Mouse (Mus musculus): ENCODE results near the gene Tnni3. TPM values are rescaled to one million over a fixed set of nuclear protein-coding genes. Genes with fewer than 3 reads are reported as not detected.

The Tnni3 gene
- total RNA-seq, 2 experiments from 2014 or later, result 5.2 to 6.0 TPM

DNA sequence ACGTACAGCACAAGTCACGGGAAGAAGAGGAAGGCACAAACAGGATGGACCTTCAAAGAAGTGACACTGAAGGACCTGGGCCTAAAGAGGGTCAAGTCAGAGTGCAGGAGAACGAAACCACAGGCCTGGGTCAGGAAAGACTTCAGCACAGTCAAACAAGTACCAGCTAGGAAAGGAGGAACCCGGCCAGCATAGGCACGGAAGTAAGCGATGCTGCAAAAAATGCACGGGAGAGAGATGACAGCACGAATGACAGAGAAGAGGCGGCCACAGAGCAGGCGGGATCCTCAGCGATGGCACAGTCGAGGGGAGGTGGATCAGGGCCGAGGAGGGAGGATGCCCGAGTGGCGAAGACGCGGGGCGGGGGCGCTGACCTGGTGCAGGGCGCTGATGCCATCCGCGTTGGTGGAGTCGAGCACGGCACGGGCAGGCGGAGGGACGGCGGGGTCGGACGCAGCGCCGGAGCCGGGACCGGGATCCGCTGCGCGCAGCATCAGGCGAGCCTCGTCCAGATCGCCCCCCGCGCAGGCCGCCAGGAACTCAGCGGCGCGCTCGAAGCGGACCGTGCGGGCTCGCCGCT lies 23.0 kb downstream of the Tnni3 start:
- ATAC-seq (replicated peaks; ENCODE audit: poor library complexity), result peak; percentile 17

DNA sequence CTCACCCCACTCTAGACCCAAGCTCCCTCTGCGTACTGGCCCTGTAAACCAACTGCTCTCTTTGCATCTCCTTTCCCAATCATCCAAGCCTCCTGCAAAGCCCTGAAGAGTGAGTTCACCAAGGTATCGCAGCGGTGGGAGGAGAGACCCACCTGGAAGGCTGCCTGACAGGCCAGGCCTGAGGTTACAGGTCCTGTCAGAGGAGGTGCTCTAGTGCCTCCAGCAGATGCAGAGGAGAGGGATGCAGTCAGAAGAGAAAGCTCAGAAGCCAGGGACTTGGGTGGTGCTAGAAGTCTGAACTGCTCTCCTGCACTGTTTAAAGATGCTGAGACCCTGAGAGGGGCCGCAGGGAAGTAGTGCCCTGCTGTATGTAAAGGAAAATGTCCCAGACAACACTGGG lies 25.0 kb downstream of the Tnni3 start:
- ATAC-seq (replicated peaks; ENCODE audit: poor library complexity), result no peak

- ATAC-seq (replicated peaks; ENCODE audit: poor library complexity), result no peak
Measured at GRCm38 (mm10) chr7:4498251-4498650, 25.8 kb downstream of the Tnni3 start.

DNA sequence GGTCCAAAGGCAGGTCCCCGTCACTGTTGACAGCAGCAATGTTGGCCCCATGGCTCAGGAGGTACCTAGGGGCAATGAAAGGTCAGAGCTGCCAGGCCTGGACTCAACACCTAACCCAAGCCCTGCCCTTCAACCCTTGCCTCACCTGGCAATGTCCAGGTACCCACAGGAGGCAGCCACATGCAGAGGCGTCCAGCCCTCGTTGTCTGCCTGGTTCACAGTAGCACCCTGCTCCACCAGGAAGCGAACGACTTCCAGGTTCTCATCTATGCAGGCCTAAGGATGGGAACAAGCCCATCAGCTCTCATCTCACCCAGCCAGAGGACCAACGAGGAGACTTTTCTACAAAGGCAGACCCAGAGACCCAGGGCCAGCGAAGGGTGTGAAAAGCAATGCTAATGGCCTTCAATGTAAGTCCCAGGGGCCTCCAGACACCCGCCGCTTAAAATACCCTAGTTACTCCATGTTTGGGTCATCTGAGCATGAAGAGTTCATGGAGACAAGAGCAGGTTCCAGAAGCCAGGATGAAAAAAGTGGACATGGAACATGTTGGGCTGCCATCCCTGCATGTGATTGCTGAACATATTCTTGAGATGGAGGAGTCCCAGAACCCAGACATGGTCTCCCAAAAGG lies 26.6 kb downstream of the Tnni3 start:
- no peak for ATAC-seq (replicated peaks; ENCODE audit: poor library complexity)

- no peak for ATAC-seq (replicated peaks; ENCODE audit: poor library complexity)
Measured at GRCm38 (mm10) chr7:4496468-4496867, 27.6 kb downstream of the Tnni3 start.

GRCm38 (mm10) chr7:4493991-4494390 lies 30.0 kb downstream of the Tnni3 start:
- peak; percentile 27 for ATAC-seq (replicated peaks; ENCODE audit: poor library complexity)

DNA sequence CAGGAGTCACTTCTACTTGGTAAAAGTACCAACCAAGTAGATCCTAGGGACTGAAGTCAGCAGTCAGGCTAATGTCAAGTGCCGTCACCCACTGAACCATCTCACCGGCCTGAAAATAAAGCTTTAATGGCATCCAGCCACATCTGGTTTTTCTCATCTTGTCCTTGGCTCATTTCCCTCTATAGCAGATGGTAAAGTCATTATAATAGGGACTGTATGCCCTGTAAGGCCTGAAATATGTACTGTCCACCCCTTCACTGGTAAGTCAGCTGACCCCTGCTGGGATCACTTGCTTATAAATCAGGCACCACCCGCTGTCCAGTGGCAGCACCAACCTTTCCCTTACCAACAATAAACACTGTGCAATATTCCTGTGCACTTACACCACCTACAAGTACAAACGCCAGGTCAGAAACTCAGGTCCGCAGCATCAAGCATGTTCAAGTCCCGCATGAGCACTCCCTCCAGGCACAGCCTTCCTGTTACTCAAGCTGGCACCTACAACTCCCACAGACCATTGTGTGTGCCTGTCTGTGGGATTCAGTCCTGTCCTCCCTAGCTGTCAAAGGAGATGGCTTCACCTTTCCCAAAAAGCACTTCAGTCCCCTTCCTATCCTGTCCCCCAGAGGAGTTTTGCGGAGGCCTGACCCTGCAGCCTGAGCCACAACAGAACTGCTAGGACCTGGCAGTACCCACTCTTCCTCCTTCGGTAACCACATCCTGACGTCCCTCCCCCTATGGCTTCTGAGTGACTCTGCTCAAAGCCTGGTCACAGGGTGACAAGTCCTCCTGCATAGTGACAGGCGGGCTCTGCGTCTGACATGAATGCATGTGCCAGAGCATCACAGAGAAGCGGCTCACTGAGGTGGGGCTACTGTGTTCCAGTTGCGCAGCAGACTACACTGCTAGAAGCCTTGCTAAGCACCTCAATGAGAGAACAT lies 31.5 kb downstream of the Tnni3 start:
- peak; percentile 92 for ATAC-seq (replicated peaks; ENCODE audit: poor library complexity)

DNA sequence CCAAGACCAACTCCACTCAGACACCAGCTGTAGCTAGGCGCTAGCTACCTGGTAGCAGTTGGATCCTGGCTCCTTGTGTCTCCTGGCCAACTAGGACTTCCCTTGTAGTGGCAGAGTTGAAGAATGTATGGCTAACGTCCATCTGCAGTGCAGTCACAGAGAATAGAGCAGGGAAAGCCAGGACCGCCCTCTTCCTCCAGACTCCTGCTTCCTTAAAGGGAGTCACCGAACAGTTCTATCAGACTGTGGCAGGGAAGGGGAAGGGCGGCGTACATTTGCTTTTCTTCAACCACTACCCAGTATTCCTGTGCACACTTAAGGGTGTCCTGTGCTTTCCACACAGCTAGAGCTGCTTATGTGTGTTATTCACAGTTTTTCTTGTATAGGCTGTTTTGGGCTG lies 32.7 kb downstream of the Tnni3 start:
- ATAC-seq (replicated peaks; ENCODE audit: poor library complexity), result 0 out of 2 replicates have a peak, but pooled peaks have one; percentile 18

DNA sequence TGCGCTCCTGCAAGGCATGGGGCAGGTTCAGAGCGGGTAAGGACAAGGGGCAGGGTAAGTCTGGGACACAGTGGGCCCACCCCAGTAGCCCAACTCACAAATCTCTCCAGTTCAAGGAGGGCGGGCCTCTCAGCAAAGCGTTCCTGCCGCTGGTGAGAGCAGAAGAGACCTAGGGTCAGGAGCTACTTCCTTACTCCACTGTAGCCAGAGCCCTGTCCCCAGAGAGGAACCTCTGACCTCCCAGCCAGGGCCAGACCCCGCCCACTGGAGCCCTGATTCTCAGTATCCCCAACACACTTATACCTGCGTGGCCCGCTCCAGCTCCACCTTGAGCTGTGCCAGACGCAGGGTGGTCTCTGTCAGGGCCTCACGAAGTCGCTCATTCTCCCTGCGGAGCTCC lies 41.7 kb downstream of the Tnni3 start:
- no peak for ATAC-seq (replicated peaks; ENCODE audit: poor library complexity)

DNA sequence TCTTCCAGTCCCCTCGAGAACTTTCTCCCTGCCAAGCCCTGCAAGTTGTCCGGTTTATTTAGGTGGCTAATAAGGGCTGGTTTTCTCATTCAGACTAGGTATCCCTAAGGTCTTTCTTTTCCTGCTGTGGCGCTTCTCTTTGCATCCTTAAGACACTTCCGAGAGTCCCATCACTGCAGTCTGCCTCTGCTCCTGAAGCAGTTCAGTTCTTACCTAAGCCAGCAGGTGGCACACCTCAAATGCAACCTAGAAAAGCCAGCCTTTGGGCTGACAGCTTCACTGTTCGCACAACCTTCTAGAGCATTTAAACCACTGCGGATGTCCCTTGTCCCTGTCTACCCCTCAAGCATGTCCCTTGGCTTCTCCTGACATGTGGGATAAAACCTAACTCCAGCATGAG lies 44.4 kb downstream of the Tnni3 start:
- peak; percentile 76 for ATAC-seq (replicated peaks; ENCODE audit: poor library complexity)

GRCm38 (mm10) chr7:4478796-4479291 lies 45.2 kb downstream of the Tnni3 start:
- no peak for ATAC-seq (replicated peaks; ENCODE audit: poor library complexity)

GRCm38 (mm10) chr7:4478021-4478795 lies 45.8 kb downstream of the Tnni3 start:
- peak; percentile 74 for ATAC-seq (replicated peaks; ENCODE audit: poor library complexity)

- ATAC-seq (replicated peaks; ENCODE audit: poor library complexity), result no peak
Measured at GRCm38 (mm10) chr7:4473940-4474339, 50.1 kb downstream of the Tnni3 start.

DNA sequence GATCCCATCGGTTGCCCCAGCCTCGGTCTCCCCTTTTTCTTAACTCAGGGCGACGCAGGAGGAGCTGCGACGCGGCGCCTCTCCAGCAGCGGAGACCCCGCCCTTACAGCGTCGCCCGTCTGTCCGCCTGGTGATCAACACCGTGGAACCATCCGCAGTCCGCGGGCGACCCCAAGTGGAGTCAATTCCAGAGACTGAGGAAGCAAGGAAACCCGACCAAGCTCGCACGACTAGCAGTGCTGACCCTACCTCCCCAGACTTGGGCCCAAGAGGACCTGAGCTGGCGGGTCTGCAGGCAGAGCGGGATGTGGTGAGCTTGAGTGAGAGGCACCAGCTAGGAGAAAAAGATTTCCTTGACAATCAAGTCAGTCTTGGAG lies 52.9 kb downstream of the Tnni3 start:
- peak; percentile 75 for ATAC-seq (replicated peaks; ENCODE audit: poor library complexity)

GRCm38 (mm10) chr7:4470275-4471178 lies 53.5 kb downstream of the Tnni3 start:
- ATAC-seq (replicated peaks; ENCODE audit: poor library complexity), result peak; percentile 49

Other genes starting within 250 kb of the Tnni3 start
- 0.51 and 0.79 TPM in 2 replicates for gene Ncr1, start 186.5 kb downstream of the Tnni3 start, total RNA-seq (2015)
- not detected in 2 replicates for gene Ncr1, start 186.5 kb downstream of the Tnni3 start, total RNA-seq (2017)
- gene Gp6, start 126.5 kb downstream of the Tnni3 start, total RNA-seq (2015), result not detected in 2 replicates
- not detected in 2 replicates for gene Gp6, start 126.5 kb downstream of the Tnni3 start, total RNA-seq (2017)
- gene Rdh13, start 78.6 kb downstream of the Tnni3 start, total RNA-seq (2015), result 3.3 and 4.7 TPM in 2 replicates
- gene Rdh13, start 78.6 kb downstream of the Tnni3 start, total RNA-seq (2017), result 16.1 and 32.6 TPM in 2 replicates
- gene Eps8l1, start 63.6 kb downstream of the Tnni3 start, total RNA-seq (2015), result 2.0 and 2.8 TPM in 2 replicates
- 1.6 and 5.1 TPM in 2 replicates for gene Eps8l1, start 63.6 kb downstream of the Tnni3 start, total RNA-seq (2017)
- gene Ppp1r12c, start 22.5 kb downstream of the Tnni3 start, total RNA-seq (2015), result 85.6 and 97.7 TPM in 2 replicates
- gene Ppp1r12c, start 22.5 kb downstream of the Tnni3 start, total RNA-seq (2017), result 106 and 112 TPM in 2 replicates
- gene Tnnt1, start 7.8 kb downstream of the Tnni3 start, total RNA-seq (2015), result 5.6 and 8.0 TPM in 2 replicates
- 16.5 and 17.4 TPM in 2 replicates for gene Tnnt1, start 7.8 kb downstream of the Tnni3 start, total RNA-seq (2017)
- gene Dnaaf3, start 8.2 kb upstream of the Tnni3 start, total RNA-seq (2015), result 0.59 and 0.95 TPM in 2 replicates
- 1.3 and 1.4 TPM in 2 replicates for gene Dnaaf3, start 8.2 kb upstream of the Tnni3 start, total RNA-seq (2017)
- not detected in 2 replicates for gene Syt5, start 23.3 kb upstream of the Tnni3 start, total RNA-seq (2015)
- gene Syt5, start 23.3 kb upstream of the Tnni3 start, total RNA-seq (2017), result not detected in 2 replicates
- gene Ptprh, start 79.8 kb upstream of the Tnni3 start, total RNA-seq (2015), result not detected in 2 replicates
- not detected in 2 replicates for gene Ptprh, start 79.8 kb upstream of the Tnni3 start, total RNA-seq (2017)
- gene Tmem86b, start 107.2 kb upstream of the Tnni3 start, total RNA-seq (2015), result 6.7 and 8.9 TPM in 2 replicates
- 15.2 and 22.4 TPM in 2 replicates for gene Tmem86b, start 107.2 kb upstream of the Tnni3 start, total RNA-seq (2017)
- 99.0 and 102 TPM in 2 replicates for gene Ppp6r1, start 134.8 kb upstream of the Tnni3 start, total RNA-seq (2015)
- 124 and 144 TPM in 2 replicates for gene Ppp6r1, start 134.8 kb upstream of the Tnni3 start, total RNA-seq (2017)
- gene Hspbp1, start 160.8 kb upstream of the Tnni3 start, total RNA-seq (2015), result 48.1 and 52.5 TPM in 2 replicates
- gene Hspbp1, start 160.8 kb upstream of the Tnni3 start, total RNA-seq (2017), result 20.2 and 26.2 TPM in 2 replicates
- 0.44 TPM in 1 of 2 replicates, not detected in the other for gene Brsk1, start 166.4 kb upstream of the Tnni3 start, total RNA-seq (2015)
- not detected in 2 replicates for gene Brsk1, start 166.4 kb upstream of the Tnni3 start, total RNA-seq (2017)
- 10.1 and 12.1 TPM in 2 replicates for gene Tmem150b, start 201.0 kb upstream of the Tnni3 start, total RNA-seq (2015)
- 23.0 and 24.4 TPM in 2 replicates for gene Tmem150b, start 201.0 kb upstream of the Tnni3 start, total RNA-seq (2017)
- gene Kmt5c, start 215.9 kb upstream of the Tnni3 start, total RNA-seq (2015), result 37.3 and 41.0 TPM in 2 replicates
- gene Kmt5c, start 215.9 kb upstream of the Tnni3 start, total RNA-seq (2017), result 50.1 and 55.6 TPM in 2 replicates
- 63.0 and 71.7 TPM in 2 replicates for gene Cox6b2, start 228.9 kb upstream of the Tnni3 start, total RNA-seq (2015)
- gene Cox6b2, start 228.9 kb upstream of the Tnni3 start, total RNA-seq (2017), result 44.2 and 66.7 TPM in 2 replicates
- not detected in 2 replicates for gene Fam71e2, start 247.1 kb upstream of the Tnni3 start, total RNA-seq (2015)
- gene Fam71e2, start 247.1 kb upstream of the Tnni3 start, total RNA-seq (2017), result not detected in 2 replicates